Mouse (Mus musculus): ENCODE measurements around the gene Cacna2d2. TPM values are rescaled to one million over a fixed set of nuclear protein-coding genes. Genes with fewer than 3 reads are reported as not detected.

The Cacna2d2 gene
- polyA plus RNA-seq, 1 experiment from 2014 or later, result 0.60 TPM

GRCm38 (mm10) chr9:107372441-107372840 is 27.0 kb upstream of the Cacna2d2 start:
- no peak overlapping the region for H3K9ac ChIP-seq (ENCODE audit: low read length)
- no peaks in the 10 kb centered on the region for H3K9me3 ChIP-seq (ENCODE audit: control insufficient read depth, low read length)
- 49% methylated on average over 4 of the region's 4 CpGs for WGBS
- no peaks in the 10 kb centered on the region for H3K36me3 ChIP-seq (ENCODE audit: control insufficient read depth, insufficient read depth, low read length)
- H3K4me2 ChIP-seq (ENCODE audit: low read depth, low read length), result no peak overlapping the region
- H3K4me3 ChIP-seq (ENCODE audit: low read length), result no peak overlapping the region
- peaks cover 18% of the 10 kb centered on the region for H3K27me3 ChIP-seq (ENCODE audit: control insufficient read depth, insufficient read depth, low read depth, low read length)
- no peaks in the 10 kb centered on the region for H3K4me1 ChIP-seq (replicated peaks; ENCODE audit: control insufficient read depth, insufficient read depth, low read length)
- no peak overlapping the region for H3K27ac ChIP-seq (ENCODE audit: low read length)
- no peak for ATAC-seq (ENCODE audit: low read depth)

GRCm38 (mm10) chr9:107374623-107375022 is 24.8 kb upstream of the Cacna2d2 start:
- Histone ChIP-seq H3K9ac (ENCODE audit: low read length) (no peak overlapping the region), H3K4me3 (ENCODE audit: low read length) (no peak overlapping the region), H3K36me3 (ENCODE audit: control insufficient read depth, insufficient read depth, low read length) (no peaks in the 10 kb centered on the region), H3K9me3 (ENCODE audit: control insufficient read depth, low read length) (no peaks in the 10 kb centered on the region), H3K4me1 (replicated peaks; ENCODE audit: control insufficient read depth, insufficient read depth, low read length) (no peaks in the 10 kb centered on the region), H3K27me3 (ENCODE audit: control insufficient read depth, insufficient read depth, low read depth, low read length) (peaks cover 33% of the 10 kb centered on the region), H3K4me2 (ENCODE audit: low read depth, low read length) (no peak overlapping the region), H3K27ac (ENCODE audit: low read length) (no peak overlapping the region)
- ATAC-seq (ENCODE audit: low read depth), result peak; percentile 36; the same call in 1 of the 2 replicates
- WGBS, result 9% methylated on average over 8 of the region's 8 CpGs

- Histone ChIP-seq H3K9ac (ENCODE audit: low read length) (no peak overlapping the region), H3K9me3 (ENCODE audit: control insufficient read depth, low read length) (no peaks in the 10 kb centered on the region), H3K4me1 (replicated peaks; ENCODE audit: control insufficient read depth, insufficient read depth, low read length) (no peaks in the 10 kb centered on the region), H3K4me2 (ENCODE audit: low read depth, low read length) (no peak overlapping the region), H3K27ac (ENCODE audit: low read length) (no peak overlapping the region), H3K27me3 (ENCODE audit: control insufficient read depth, insufficient read depth, low read depth, low read length) (peaks cover 37% of the 10 kb centered on the region), H3K36me3 (ENCODE audit: control insufficient read depth, insufficient read depth, low read length) (no peaks in the 10 kb centered on the region), H3K4me3 (ENCODE audit: low read length) (no peak overlapping the region)
- WGBS, result 16% methylated on average over 5 of the region's 5 CpGs
- no peak for ATAC-seq (ENCODE audit: low read depth)
These were observed 24.0 kb upstream of the Cacna2d2 start for GRCm38 (mm10) chr9:107375451-107375850.

- H3K9ac ChIP-seq (ENCODE audit: low read length), result no peak overlapping the region
These were observed 21.4 kb upstream of the Cacna2d2 start for GRCm38 (mm10) chr9:107377961-107378512.

GRCm38 (mm10) chr9:107381723-107382122 is 17.7 kb upstream of the Cacna2d2 start:
- Histone ChIP-seq H3K9me3 (ENCODE audit: control insufficient read depth, low read length) (no peaks in the 10 kb centered on the region), H3K9ac (ENCODE audit: low read length) (no peak overlapping the region), H3K36me3 (ENCODE audit: control insufficient read depth, insufficient read depth, low read length) (no peaks in the 10 kb centered on the region), H3K27me3 (ENCODE audit: control insufficient read depth, insufficient read depth, low read depth, low read length) (peaks cover 44% of the 10 kb centered on the region), H3K27ac (ENCODE audit: low read length) (no peak overlapping the region), H3K4me1 (replicated peaks; ENCODE audit: control insufficient read depth, insufficient read depth, low read length) (no peaks in the 10 kb centered on the region), H3K4me2 (ENCODE audit: low read depth, low read length) (no peak overlapping the region), H3K4me3 (ENCODE audit: low read length) (no peak overlapping the region)
- ATAC-seq (ENCODE audit: low read depth), result 0 out of 2 replicates have a peak, but pooled peaks have one; percentile 23
- 6% methylated on average over 8 of the region's 8 CpGs for WGBS

More at GRCm38 (mm10) chr9:107377961-107378512, 21.4 kb upstream of the Cacna2d2 start:
- Histone ChIP-seq H3K27me3 (ENCODE audit: control insufficient read depth, insufficient read depth, low read depth, low read length) (peaks cover 50% of the 10 kb centered on the region), H3K4me3 (ENCODE audit: low read length) (peak overlapping the region; percentile 23), H3K27ac (ENCODE audit: low read length) (no peak overlapping the region), H3K4me2 (ENCODE audit: low read depth, low read length) (peak overlapping the region; percentile 49), H3K36me3 (ENCODE audit: control insufficient read depth, insufficient read depth, low read length) (no peaks in the 10 kb centered on the region), H3K9me3 (ENCODE audit: control insufficient read depth, low read length) (no peaks in the 10 kb centered on the region), H3K4me1 (replicated peaks; ENCODE audit: control insufficient read depth, insufficient read depth, low read length) (no peaks in the 10 kb centered on the region)
- no peak for ATAC-seq (ENCODE audit: low read depth)
- WGBS, result 0% methylated on average over 35 of the region's 35 CpGs

GRCm38 (mm10) chr9:107384396-107384795 is 15.0 kb upstream of the Cacna2d2 start:
- no peak overlapping the region for H3K4me3 ChIP-seq (ENCODE audit: low read length)
- no peak overlapping the region for H3K4me2 ChIP-seq (ENCODE audit: low read depth, low read length)
- H3K4me1 ChIP-seq (replicated peaks; ENCODE audit: control insufficient read depth, insufficient read depth, low read length), result no peaks in the 10 kb centered on the region
- no peaks in the 10 kb centered on the region for H3K9me3 ChIP-seq (ENCODE audit: control insufficient read depth, low read length)
- no peak overlapping the region for H3K9ac ChIP-seq (ENCODE audit: low read length)
- no peak for ATAC-seq (ENCODE audit: low read depth)
- H3K36me3 ChIP-seq (ENCODE audit: control insufficient read depth, insufficient read depth, low read length), result no peaks in the 10 kb centered on the region
- H3K27me3 ChIP-seq (ENCODE audit: control insufficient read depth, insufficient read depth, low read depth, low read length), result peaks cover 24% of the 10 kb centered on the region
- WGBS, result 32% methylated on average over 3 of the region's 3 CpGs
- no peak overlapping the region for H3K27ac ChIP-seq (ENCODE audit: low read length)

- Histone ChIP-seq H3K9me3 (ENCODE audit: control insufficient read depth, low read length) (no peaks in the 10 kb centered on the region), H3K27ac (ENCODE audit: low read length) (no peak overlapping the region), H3K9ac (ENCODE audit: low read length) (no peak overlapping the region), H3K4me3 (ENCODE audit: low read length) (no peak overlapping the region), H3K4me2 (ENCODE audit: low read depth, low read length) (no peak overlapping the region), H3K27me3 (ENCODE audit: control insufficient read depth, insufficient read depth, low read depth, low read length) (peaks cover 20% of the 10 kb centered on the region), H3K4me1 (replicated peaks; ENCODE audit: control insufficient read depth, insufficient read depth, low read length) (no peaks in the 10 kb centered on the region), H3K36me3 (ENCODE audit: control insufficient read depth, insufficient read depth, low read length) (no peaks in the 10 kb centered on the region)
- no peak for ATAC-seq (ENCODE audit: low read depth)
- WGBS, result 63% methylated on average over 3 of the region's 3 CpGs
These were observed 12.7 kb upstream of the Cacna2d2 start for GRCm38 (mm10) chr9:107386722-107387121.

- 82% methylated on average over 3 of the region's 3 CpGs for WGBS
- no peak for ATAC-seq (ENCODE audit: low read depth)
- H3K4me2 ChIP-seq (ENCODE audit: low read depth, low read length), result no peak overlapping the region
These were observed 11.7 kb upstream of the Cacna2d2 start for GRCm38 (mm10) chr9:107387708-107388107.

GRCm38 (mm10) chr9:107388263-107388662 is 11.1 kb upstream of the Cacna2d2 start:
- ATAC-seq (ENCODE audit: low read depth), result no peak
- Histone ChIP-seq H3K27me3 (ENCODE audit: control insufficient read depth, insufficient read depth, low read depth, low read length) (peaks cover 6% of the 10 kb centered on the region), H3K4me1 (replicated peaks; ENCODE audit: control insufficient read depth, insufficient read depth, low read length) (no peaks in the 10 kb centered on the region), H3K9ac (ENCODE audit: low read length) (no peak overlapping the region), H3K9me3 (ENCODE audit: control insufficient read depth, low read length) (no peaks in the 10 kb centered on the region), H3K27ac (ENCODE audit: low read length) (no peak overlapping the region), H3K36me3 (ENCODE audit: control insufficient read depth, insufficient read depth, low read length) (no peaks in the 10 kb centered on the region), H3K4me2 (ENCODE audit: low read depth, low read length) (no peak overlapping the region), H3K4me3 (ENCODE audit: low read length) (no peak overlapping the region)
- 58% methylated on average over 2 of the region's 2 CpGs for WGBS

More at GRCm38 (mm10) chr9:107387708-107388107, 11.7 kb upstream of the Cacna2d2 start:
- Histone ChIP-seq H3K4me3 (ENCODE audit: low read length) (no peak overlapping the region), H3K9me3 (ENCODE audit: control insufficient read depth, low read length) (no peaks in the 10 kb centered on the region), H3K27ac (ENCODE audit: low read length) (no peak overlapping the region), H3K9ac (ENCODE audit: low read length) (no peak overlapping the region), H3K4me1 (replicated peaks; ENCODE audit: control insufficient read depth, insufficient read depth, low read length) (no peaks in the 10 kb centered on the region), H3K27me3 (ENCODE audit: control insufficient read depth, insufficient read depth, low read depth, low read length) (peaks cover 11% of the 10 kb centered on the region), H3K36me3 (ENCODE audit: control insufficient read depth, insufficient read depth, low read length) (no peaks in the 10 kb centered on the region)
